ENCODE assay signal across 23 mouse cellular contexts in the genomic region with DNA sequence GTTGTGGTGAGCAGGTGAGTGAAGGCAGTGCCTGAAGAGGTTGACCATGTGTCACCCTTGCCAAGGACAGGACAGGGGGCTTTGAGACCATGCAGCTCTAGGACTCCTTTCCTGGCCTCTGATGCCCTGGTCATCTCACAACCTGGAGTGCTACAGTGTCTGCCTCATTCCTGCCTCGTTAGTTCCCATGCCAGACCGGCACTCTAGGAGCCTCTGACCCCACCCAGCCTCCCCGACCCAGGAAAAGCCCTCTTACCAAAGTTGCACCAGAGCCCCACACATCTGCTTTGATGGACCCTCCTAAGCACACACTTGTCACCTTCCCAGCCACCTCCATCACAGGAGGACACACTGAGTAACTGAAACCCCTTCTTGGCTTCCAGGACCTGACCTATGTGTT. TPM values are rescaled to one million over a fixed set of nuclear protein-coding genes. Genes with fewer than 3 reads are reported as not detected.
DNase-seq lines count a peak whose midpoint lies in the region; ATAC-seq and TF ChIP-seq lines count a peak whose summit lies in the region.
"Had no signal": no experiment of that assay in that cellular context is flagged by ENCODE, and none has a peak within 500 bp of the region (broad histone marks: within the 10 kb centered on the region; RNA-seq: fewer than 3 reads in every experiment).

No protein-coding gene starts in this region.

- intact Hi-C loops in heart, postnatal 14 days (cut with DNase I): no loop called here

- H3K27me3 ChIP-seq in heart, embryonic 12.5 days (replicated peaks): no peaks in the 10 kb centered on the region
- H3K27me3 ChIP-seq in heart, embryonic 10.5 days (ENCODE audit: insufficient read depth, poor library complexity, severe bottlenecking): no peaks in the 10 kb centered on the region
- peaks cover 44% of the 10 kb centered on the region for H3K27me3 ChIP-seq in megakaryocyte, embryonic 14.5 days (replicated peaks)
- no peaks in the 10 kb centered on the region for H3K27me3 ChIP-seq in myocyte (ENCODE audit: control insufficient read depth, insufficient read depth, insufficient read length)
- H3K27me3 ChIP-seq: CH12.LX, Patski had no signal

- H3K4me2 ChIP-seq in heart, embryonic 12.5 days: no peak overlapping the region
- peak overlapping the region; percentile 14 for H3K4me2 ChIP-seq in myocyte (ENCODE audit: low read depth)

- H3K27ac ChIP-seq in heart, embryonic 12.5 days (ENCODE audit: poor library complexity, severe bottlenecking): no peak overlapping the region
- H3K27ac ChIP-seq in heart, embryonic 10.5 days: no peak overlapping the region

- H3K79me2 ChIP-seq in myocyte (ENCODE audit: control insufficient read depth, insufficient read depth): no peaks in the 10 kb centered on the region

- H3K36me3 ChIP-seq in heart, embryonic 12.5 days: no peaks in the 10 kb centered on the region
- H3K36me3 ChIP-seq in heart, embryonic 10.5 days: no peaks in the 10 kb centered on the region
- no peaks in the 10 kb centered on the region for H3K36me3 ChIP-seq in megakaryocyte, embryonic 14.5 days (replicated peaks; ENCODE audit: low read length)
- no peaks in the 10 kb centered on the region for H3K36me3 ChIP-seq in myocyte (ENCODE audit: control insufficient read depth, insufficient read depth)
- H3K36me3 ChIP-seq: G1E had no signal

- no peak for ATAC-seq in heart, embryonic 12.5 days (ENCODE audit: insufficient number of reproducible peaks, low FRiP score)
- ATAC-seq in megakaryocyte, adult 5-6 weeks (ENCODE audit: poor library complexity, severe bottlenecking): no peak
- ATAC-seq: activated CD4-positive, CD25-positive, alpha-beta regulatory T cell, adult 4 months; CD4-positive, CD25-positive, alpha-beta regulatory T cell, adult 4 months; Patski had no signal

- no peak for TF ChIP-seq POLR2A in myocyte (IDR thresholded peaks at IDR 0.05; ENCODE audit: insufficient read length, low read depth)

- DNase-seq in heart, adult 11 months: peak; percentile 79
- DNase-seq in heart, embryonic 10.5 days (ENCODE audit: low spot score): peak; percentile 71
- DNase-seq in heart, postnatal 14 days: no peak
- no peak for DNase-seq in adrenal gland, adult 2 months
- DNase-seq: adrenal gland, adult 8-10 months; adrenal gland, postnatal 10 days; adrenal gland, postnatal 14 days; adrenal gland, postnatal 25 days; adrenal gland, postnatal 36 days; B cell, adult 2 months; cerebellum, adult 11 months; cerebellum, adult 11-12 months; cerebellum, adult 18-20 months had no signal

- no peak overlapping the region for H3ac ChIP-seq in myocyte (ENCODE audit: control insufficient read depth, insufficient read length)

- no peaks in the 10 kb centered on the region for H3K4me1 ChIP-seq in heart, embryonic 12.5 days (replicated peaks)
- H3K4me1 ChIP-seq in heart, embryonic 10.5 days: no peaks in the 10 kb centered on the region
- 0 out of 2 replicates have a peak, but pooled peaks cover 4% of the 10 kb centered on the region for H3K4me1 ChIP-seq in megakaryocyte, embryonic 14.5 days

- H3K9me3 ChIP-seq in heart, embryonic 12.5 days (replicated peaks): no peaks in the 10 kb centered on the region
- no peaks in the 10 kb centered on the region for H3K9me3 ChIP-seq in heart, embryonic 10.5 days
- peaks cover 4% of the 10 kb centered on the region; the same call in 1 of the 2 replicates for H3K9me3 ChIP-seq in megakaryocyte, embryonic 14.5 days

- 75% methylated on average over 3 of the region's 3 CpGs for WGBS in heart, embryonic 12.5 days
- WGBS in heart, embryonic 10.5 days: 77% methylated on average over 3 of the region's 3 CpGs

- H3K9ac ChIP-seq in heart, embryonic 12.5 days: no peak overlapping the region

- no peak overlapping the region for H3K4me3 ChIP-seq in heart, embryonic 12.5 days
- no peak overlapping the region for H3K4me3 ChIP-seq in heart, embryonic 10.5 days
- H3K4me3 ChIP-seq in megakaryocyte, embryonic 14.5 days (replicated peaks): peak overlapping the region; percentile 8
- no peak overlapping the region for H3K4me3 ChIP-seq in myocyte

TF ChIP-seq in myocyte, 11 proteins besides CTCF, POLR2A, EP300 and RAD21:
- TF ChIP-seq POLR2AphosphoS2 (IDR thresholded peaks at IDR 0.05; ENCODE audit: insufficient read length, low read depth): no peak
- TF ChIP-seq MYOG (IDR thresholded peaks at IDR 0.05; ENCODE audit: control insufficient read depth in 1 of 3, insufficient read depth in 1 of 3, insufficient read length in 2 of 3, low read depth in 2 of 3): no peak
- no peak for TF ChIP-seq SRF (IDR thresholded peaks at IDR 0.05; ENCODE audit: control insufficient read depth, insufficient read length, low read depth)
- no peak for TF ChIP-seq E2F4 (IDR thresholded peaks at IDR 0.05; ENCODE audit: insufficient read depth)
- no peak for TF ChIP-seq TCF3 (IDR thresholded peaks at IDR 0.05; ENCODE audit: insufficient read length, low read depth)
- TF ChIP-seq CEBPB (IDR thresholded peaks at IDR 0.05; ENCODE audit: insufficient read depth, poor library complexity, severe bottlenecking): no peak
- no peak for TF ChIP-seq USF1 (IDR thresholded peaks at IDR 0.05; ENCODE audit: low read depth)
- no peak for TF ChIP-seq MYOD1 (IDR thresholded peaks at IDR 0.05; ENCODE audit: control insufficient read depth in 1 of 3, insufficient read length in 2 of 3, low read depth in 2 of 3)
- no peak for TF ChIP-seq TCF12 (IDR thresholded peaks at IDR 0.05; ENCODE audit: insufficient read depth, poor library complexity, severe bottlenecking)
- TF ChIP-seq MAX (IDR thresholded peaks at IDR 0.05; ENCODE audit: low read depth): no peak
- TF ChIP-seq REST (IDR thresholded peaks at IDR 0.05; ENCODE audit: insufficient read depth, insufficient read length): no peak

RNA-seq across cellular contexts. Expression of a gene that starts 19.4 kb away (rescaled TPM):
- polyA plus RNA-seq in heart, embryonic 12.5 days (2016; fragmentation: Nextera tagmentation; extraction: Ambion mirVana): 31.9 and 32.1 TPM in 2 replicates
- 24.7 and 25.6 TPM in 2 replicates for polyA plus RNA-seq in heart, embryonic 10.5 days (2016; fragmentation: Nextera tagmentation; extraction: Ambion mirVana)
- total RNA-seq in heart, postnatal 14 days (2021): 10 to 100 TPM; 31.5 to 32.8 TPM
- 0.24 and 1.2 TPM in 2 replicates for polyA plus RNA-seq in megakaryocyte, embryonic 14.5 days (2012; ENCODE audit: insufficient read depth, low replicate concordance)
- 21.1 and 29.0 TPM in 2 replicates for total RNA-seq in megakaryocyte, adult 5-6 weeks (2015)
- total RNA-seq in megakaryocyte, adult 5-6 weeks (2017): 19.6 and 23.5 TPM in 2 replicates
- polyA plus RNA-seq in myocyte (2012; fragmentation: generic; extraction: Trizol): 6.2 TPM
- 100 to 1,000 TPM; 116 to 174 TPM for total RNA-seq in adrenal gland, adult 2 months (2021)
- 17.5 and 25.8 TPM in 2 replicates for polyA plus RNA-seq in adrenal gland, adult 2 months (2012; rRNA removed)
- total RNA-seq: CH12.LX, G1E, MEL had no signal
- polyA plus RNA-seq: G1E had no signal

Comparison
In these comparisons a context has a peak if more than half of its experiments do, and no peak if none do; other contexts are left out.
1. DNase-seq: peak in heart, adult 11 months (single experiment) and heart, embryonic 10.5 days (single experiment); none in heart, postnatal 14 days (0 of 2) and adrenal gland, adult 2 months (single experiment).